Mouse (Mus musculus): ENCODE results near the gene Arhgap19. TPM values are rescaled to one million over a fixed set of nuclear protein-coding genes. Genes with fewer than 3 reads are reported as not detected.

The Arhgap19 gene
- polyA plus RNA-seq, 1 experiment = 80.1 TPM

- no peaks in the 10 kb centered on the region for H3K4me1 ChIP-seq (ENCODE audit: control insufficient read depth, insufficient read depth, low read length)
- TF ChIP-seq CTCF (IDR thresholded peaks at IDR 0.05; ENCODE audit: low read depth, low read length) = no peak
- TF ChIP-seq POLR2A (IDR thresholded peaks at IDR 0.05; ENCODE audit: insufficient read depth, low read length) = no peak
- no peak for TF ChIP-seq EP300 (IDR thresholded peaks at IDR 0.05; ENCODE audit: insufficient read depth, low read depth, low read length)
- no peaks in the 10 kb centered on the region for H3K36me3 ChIP-seq (ENCODE audit: control insufficient read depth, insufficient read depth, low read length, poor library complexity, severe bottlenecking)
- no peak overlapping the region for H3K9ac ChIP-seq (ENCODE audit: low read depth, poor library complexity, severe bottlenecking)
- H3K9me3 ChIP-seq (replicated peaks; ENCODE audit: control insufficient read depth, insufficient read depth, low read length, poor library complexity, severe bottlenecking) = no peaks in the 10 kb centered on the region
- H3K4me3 ChIP-seq (ENCODE audit: low read depth, low read length) = no peak overlapping the region
- H3K27ac ChIP-seq (ENCODE audit: insufficient read depth, low read length) = no peak overlapping the region
- no peaks in the 10 kb centered on the region for H3K27me3 ChIP-seq (ENCODE audit: control insufficient read depth, insufficient read depth, low read length, poor library complexity, severe bottlenecking)
Observed at GRCm38 (mm10) chr19:41751906-41752305, 49.9 kb downstream of the Arhgap19 start.

GRCm38 (mm10) chr19:41747436-41747835 lies 54.4 kb downstream of the Arhgap19 start:
- Histone ChIP-seq H3K4me3 (ENCODE audit: low read depth, low read length) (no peak overlapping the region), H3K27ac (ENCODE audit: insufficient read depth, low read length) (no peak overlapping the region), H3K9ac (ENCODE audit: low read depth, poor library complexity, severe bottlenecking) (no peak overlapping the region), H3K4me1 (ENCODE audit: control insufficient read depth, insufficient read depth, low read length) (no peaks in the 10 kb centered on the region), H3K36me3 (ENCODE audit: control insufficient read depth, insufficient read depth, low read length, poor library complexity, severe bottlenecking) (no peaks in the 10 kb centered on the region), H3K9me3 (replicated peaks; ENCODE audit: control insufficient read depth, insufficient read depth, low read length, poor library complexity, severe bottlenecking) (no peaks in the 10 kb centered on the region), H3K27me3 (ENCODE audit: control insufficient read depth, insufficient read depth, low read length, poor library complexity, severe bottlenecking) (peaks cover 3% of the 10 kb centered on the region)
- TF ChIP-seq CTCF (IDR thresholded peaks at IDR 0.05; ENCODE audit: low read depth, low read length) = no peak
- no peak for TF ChIP-seq EP300 (IDR thresholded peaks at IDR 0.05; ENCODE audit: insufficient read depth, low read depth, low read length)
- no peak for TF ChIP-seq POLR2A (IDR thresholded peaks at IDR 0.05; ENCODE audit: insufficient read depth, low read length)

GRCm38 (mm10) chr19:41745941-41746557 lies 55.8 kb downstream of the Arhgap19 start:
- H3K9me3 ChIP-seq (replicated peaks; ENCODE audit: control insufficient read depth, insufficient read depth, low read length, poor library complexity, severe bottlenecking) = no peaks in the 10 kb centered on the region
- H3K36me3 ChIP-seq (ENCODE audit: control insufficient read depth, insufficient read depth, low read length, poor library complexity, severe bottlenecking) = no peaks in the 10 kb centered on the region
- H3K9ac ChIP-seq (ENCODE audit: low read depth, poor library complexity, severe bottlenecking) = no peak overlapping the region
- H3K27me3 ChIP-seq (ENCODE audit: control insufficient read depth, insufficient read depth, low read length, poor library complexity, severe bottlenecking) = peaks cover 4% of the 10 kb centered on the region
- no peak for TF ChIP-seq CTCF (IDR thresholded peaks at IDR 0.05; ENCODE audit: low read depth, low read length)
- no peak for TF ChIP-seq EP300 (IDR thresholded peaks at IDR 0.05; ENCODE audit: insufficient read depth, low read depth, low read length)
- no peak for TF ChIP-seq POLR2A (IDR thresholded peaks at IDR 0.05; ENCODE audit: insufficient read depth, low read length)
- H3K4me3 ChIP-seq (ENCODE audit: low read depth, low read length) = no peak overlapping the region
- no peaks in the 10 kb centered on the region for H3K4me1 ChIP-seq (ENCODE audit: control insufficient read depth, insufficient read depth, low read length)
- no peak overlapping the region for H3K27ac ChIP-seq (ENCODE audit: insufficient read depth, low read length)

GRCm38 (mm10) chr19:41743396-41743795 lies 58.5 kb downstream of the Arhgap19 start, which contains the start of gene Slit1:
TSS of gene Slit1 (minus strand) at chr19:41743665.
- Histone ChIP-seq H3K4me3 (ENCODE audit: low read depth, low read length) (peak within 1 kb of the TSS; percentile 51), H3K36me3 (ENCODE audit: control insufficient read depth, insufficient read depth, low read length, poor library complexity, severe bottlenecking) (no peaks in the 10 kb centered on the region), H3K4me1 (ENCODE audit: control insufficient read depth, insufficient read depth, low read length) (no peaks in the 10 kb centered on the region), H3K27me3 (ENCODE audit: control insufficient read depth, insufficient read depth, low read length, poor library complexity, severe bottlenecking) (peaks cover 4% of the 10 kb centered on the region), H3K27ac (ENCODE audit: insufficient read depth, low read length) (no peak within 1 kb of the TSS), H3K9ac (ENCODE audit: low read depth, poor library complexity, severe bottlenecking) (peak within 1 kb of the TSS; percentile 23), H3K9me3 (replicated peaks; ENCODE audit: control insufficient read depth, insufficient read depth, low read length, poor library complexity, severe bottlenecking) (no peaks in the 10 kb centered on the region)
- TF ChIP-seq CTCF (IDR thresholded peaks at IDR 0.05; ENCODE audit: low read depth, low read length) = no peak

GRCm38 (mm10) chr19:41738896-41739295 lies 63.0 kb downstream of the Arhgap19 start:
- H3K27ac ChIP-seq (ENCODE audit: insufficient read depth, low read length) = no peak overlapping the region
- H3K4me1 ChIP-seq (ENCODE audit: control insufficient read depth, insufficient read depth, low read length) = no peaks in the 10 kb centered on the region
- H3K27me3 ChIP-seq (ENCODE audit: control insufficient read depth, insufficient read depth, low read length, poor library complexity, severe bottlenecking) = peaks cover 4% of the 10 kb centered on the region
- no peak overlapping the region for H3K9ac ChIP-seq (ENCODE audit: low read depth, poor library complexity, severe bottlenecking)
- H3K36me3 ChIP-seq (ENCODE audit: control insufficient read depth, insufficient read depth, low read length, poor library complexity, severe bottlenecking) = no peaks in the 10 kb centered on the region
- no peaks in the 10 kb centered on the region for H3K9me3 ChIP-seq (replicated peaks; ENCODE audit: control insufficient read depth, insufficient read depth, low read length, poor library complexity, severe bottlenecking)
- H3K4me3 ChIP-seq (ENCODE audit: low read depth, low read length) = no peak overlapping the region
- no peak for TF ChIP-seq EP300 (IDR thresholded peaks at IDR 0.05; ENCODE audit: insufficient read depth, low read depth, low read length)
- TF ChIP-seq CTCF (IDR thresholded peaks at IDR 0.05; ENCODE audit: low read depth, low read length) = no peak

- H3K27me3 ChIP-seq (ENCODE audit: control insufficient read depth, insufficient read depth, low read length, poor library complexity, severe bottlenecking) = peaks cover 4% of the 10 kb centered on the region
- no peaks in the 10 kb centered on the region for H3K4me1 ChIP-seq (ENCODE audit: control insufficient read depth, insufficient read depth, low read length)
- H3K4me3 ChIP-seq (ENCODE audit: low read depth, low read length) = no peak overlapping the region
- no peak overlapping the region for H3K27ac ChIP-seq (ENCODE audit: insufficient read depth, low read length)
- H3K9ac ChIP-seq (ENCODE audit: low read depth, poor library complexity, severe bottlenecking) = no peak overlapping the region
- no peaks in the 10 kb centered on the region for H3K9me3 ChIP-seq (replicated peaks; ENCODE audit: control insufficient read depth, insufficient read depth, low read length, poor library complexity, severe bottlenecking)
- no peaks in the 10 kb centered on the region for H3K36me3 ChIP-seq (ENCODE audit: control insufficient read depth, insufficient read depth, low read length, poor library complexity, severe bottlenecking)
- TF ChIP-seq EP300 (IDR thresholded peaks at IDR 0.05; ENCODE audit: insufficient read depth, low read depth, low read length) = no peak
Observed at GRCm38 (mm10) chr19:41738429-41738805, 63.4 kb downstream of the Arhgap19 start.
